Mouse (Mus musculus) left cerebral cortex, adult 11 months (tissue): ENCODE measurements around the gene Gm38431.

ENCODE experiments used
- DNase-seq: peaks from one replicate; pipeline ENCODE4 v3.0.0; 2022; ENCODE audit warnings: low spot score

Gene Gm38431

GRCm38 (mm10) chr9:21091707-21092320, at the start of gene Gm38431, which contains the start of gene Raver1:
Gene Gm38431, minus strand, starts transcription at chr9:21091997.
Gene Raver1, minus strand, starts transcription at chr9:21092008.
- peak; percentile 97 for DNase-seq

GRCm38 (mm10) chr9:21138386-21138785, 46.6 kb upstream of the Gm38431 start:
- DNase-seq = no peak

GRCm38 (mm10) chr9:21137229-21137628, 45.4 kb upstream of the Gm38431 start:
- DNase-seq = no peak

GRCm38 (mm10) chr9:21136401-21136800, 44.6 kb upstream of the Gm38431 start:
- no peak for DNase-seq

- DNase-seq = no peak
These were observed 44.2 kb upstream of the Gm38431 start for GRCm38 (mm10) chr9:21135941-21136381.

- DNase-seq = no peak
These were observed 43.6 kb upstream of the Gm38431 start for GRCm38 (mm10) chr9:21135329-21135890.

GRCm38 (mm10) chr9:21134595-21135328, 43.0 kb upstream of the Gm38431 start:
- no peak for DNase-seq

GRCm38 (mm10) chr9:21133064-21133707, 41.4 kb upstream of the Gm38431 start:
- no peak for DNase-seq

GRCm38 (mm10) chr9:21132102-21132775, 40.4 kb upstream of the Gm38431 start:
- DNase-seq = no peak

- DNase-seq = peak; percentile 94
These were observed 39.5 kb upstream of the Gm38431 start, which contains the start of gene Tyk2 for GRCm38 (mm10) chr9:21131059-21131956. Gene Tyk2, minus strand, starts transcription at chr9:21131243.

GRCm38 (mm10) chr9:21126259-21126627, 34.4 kb upstream of the Gm38431 start:
- no peak for DNase-seq

- no peak for DNase-seq
These were observed 33.9 kb upstream of the Gm38431 start for GRCm38 (mm10) chr9:21125502-21126258.

GRCm38 (mm10) chr9:21124837-21125236, 33.0 kb upstream of the Gm38431 start:
- no peak for DNase-seq

GRCm38 (mm10) chr9:21121483-21121882, 29.7 kb upstream of the Gm38431 start:
- no peak for DNase-seq

GRCm38 (mm10) chr9:21117073-21117472, 25.3 kb upstream of the Gm38431 start:
- no peak for DNase-seq

GRCm38 (mm10) chr9:21115105-21115504, 23.3 kb upstream of the Gm38431 start:
- DNase-seq = no peak

- DNase-seq = no peak
These were observed 22.4 kb upstream of the Gm38431 start for GRCm38 (mm10) chr9:21114190-21114589.

GRCm38 (mm10) chr9:21113751-21114150, 22.0 kb upstream of the Gm38431 start:
- no peak for DNase-seq

- no peak for DNase-seq
These were observed 15.9 kb upstream of the Gm38431 start for GRCm38 (mm10) chr9:21107607-21108237.
